Mouse (Mus musculus): ENCODE measurements around the gene Hoxc6.

DNA sequence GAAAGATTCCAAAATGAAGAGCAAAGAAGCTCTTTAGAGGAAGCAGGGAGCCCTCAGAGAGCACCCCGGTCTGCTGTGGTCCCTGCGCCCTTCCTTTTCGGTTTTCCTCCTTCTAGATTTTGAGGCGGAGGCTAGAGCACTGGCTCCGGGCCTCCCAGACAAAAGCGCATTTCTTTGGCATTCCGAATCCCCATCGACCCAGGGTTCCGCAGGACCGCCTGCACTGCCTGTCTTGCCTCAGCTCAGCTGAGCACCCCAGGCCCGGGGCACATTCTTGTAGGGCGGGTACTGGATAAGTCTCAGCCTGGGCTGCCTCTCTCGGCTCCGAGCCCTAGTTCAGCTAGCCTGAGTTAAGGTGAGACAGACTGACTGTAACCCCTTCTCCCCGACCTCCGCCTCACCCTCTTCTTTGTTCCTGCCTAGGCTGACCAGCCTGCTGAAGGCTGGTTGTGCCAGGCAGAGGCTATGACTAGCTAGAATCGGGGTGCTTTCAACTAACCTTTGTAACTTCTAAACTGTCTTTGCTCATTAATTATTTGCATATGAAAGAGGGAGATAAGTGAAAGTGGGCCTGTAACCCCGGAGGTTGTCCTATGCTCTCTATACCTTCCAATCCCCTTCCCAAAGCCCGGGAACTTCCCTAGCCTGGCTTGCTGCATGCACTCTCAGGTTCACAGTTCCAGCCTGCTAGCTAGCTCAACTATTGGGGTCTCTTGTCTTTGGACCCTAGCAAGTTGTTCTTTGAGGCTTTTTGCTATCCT, 17.5 kb downstream of the Hoxc6 start:
- TF ChIP-seq CTCF (IDR thresholded peaks at IDR 0.05; ENCODE audit: low read depth), result no peak
- TF ChIP-seq EP300 (IDR thresholded peaks at IDR 0.05; ENCODE audit: low read depth), result no peak
